Mouse (Mus musculus) intestine, embryonic 16.5 days (tissue): ENCODE measurements around the gene Gnao1. TPM values are rescaled to one million over a fixed set of nuclear protein-coding genes. Genes with fewer than 3 reads are reported as not detected.

Experiments used
- ATAC-seq: fragments of 200-750 bp; cut with Nextera tagmentation; 2 replicates; pipeline ENCODE4 v1.8.0; 2017; ENCODE audit warnings: moderate TSS enrichment, moderate library complexity
- H3K27ac ChIP-seq: fragments of 300-500 bp; sonication (generic); 2 replicates; pipeline ENCODE4 v1.5.1; 2014; ENCODE audit warnings: mild to moderate bottlenecking, low read length
- H3K27me3 ChIP-seq: fragments of 300-500 bp; sonication (generic); replicated peaks from 2 replicates; pipeline ENCODE4 v1.6.1; 2014; ENCODE audit warnings: low read length, control low read depth, mixed read lengths; ENCODE audit not compliant: control insufficient read depth, insufficient read depth
- H3K36me3 ChIP-seq: fragments of 300-500 bp; sonication (generic); 2 replicates; pipeline ENCODE4 v1.6.1; 2014; ENCODE audit warnings: low read length, control low read depth; ENCODE audit not compliant: control insufficient read depth, insufficient read depth
- H3K4me1 ChIP-seq: fragments of 300-500 bp; sonication (generic); 2 replicates; pipeline ENCODE4 v1.6.1; 2014; ENCODE audit warnings: low read length, control low read depth, mixed read lengths; ENCODE audit not compliant: control insufficient read depth, insufficient read depth
- H3K4me2 ChIP-seq: fragments of 300-500 bp; sonication (generic); 2 replicates; pipeline ENCODE4 v1.6.1; 2014; ENCODE audit warnings: low read depth, low read length, control low read depth
- H3K4me3 ChIP-seq: fragments of 300-500 bp; sonication (generic); 2 replicates; pipeline ENCODE4 v1.5.1; 2014; ENCODE audit warnings: mild to moderate bottlenecking, low read length
- H3K9ac ChIP-seq: fragments of 300-500 bp; sonication (generic); 2 replicates; pipeline ENCODE4 v1.6.1; 2014; ENCODE audit warnings: low read depth, low read length
- H3K9me3 ChIP-seq: fragments of 300-500 bp; sonication (generic); 2 replicates; pipeline ENCODE4 v1.6.1; 2016; ENCODE audit warnings: low read length, control low read depth; ENCODE audit not compliant: control insufficient read depth
- WGBS: fragments of 180-500 bp; shearing (Covaris S2); extraction: QIAGEN DNeasy Blood & Tissue Kit; methylation state at CpG from one replicate; pipeline ENCODE4 v1.1.7; 2014; 5-methylcytosine and 5-hydroxymethylcytosine counted together
- polyA plus RNA-seq: library from polyadenylated mRNA; unstranded; fragments of >200 nt; fragmentation: Nextera tagmentation; extraction: Ambion mirVana; gene quantifications from 2 replicates; pipeline ENCODE4 v1.2.1, GENCODE M21; 2015

The Gnao1 gene
- polyA plus RNA-seq, 1 experiment from 2014 or later, result 10.6 TPM

DNA sequence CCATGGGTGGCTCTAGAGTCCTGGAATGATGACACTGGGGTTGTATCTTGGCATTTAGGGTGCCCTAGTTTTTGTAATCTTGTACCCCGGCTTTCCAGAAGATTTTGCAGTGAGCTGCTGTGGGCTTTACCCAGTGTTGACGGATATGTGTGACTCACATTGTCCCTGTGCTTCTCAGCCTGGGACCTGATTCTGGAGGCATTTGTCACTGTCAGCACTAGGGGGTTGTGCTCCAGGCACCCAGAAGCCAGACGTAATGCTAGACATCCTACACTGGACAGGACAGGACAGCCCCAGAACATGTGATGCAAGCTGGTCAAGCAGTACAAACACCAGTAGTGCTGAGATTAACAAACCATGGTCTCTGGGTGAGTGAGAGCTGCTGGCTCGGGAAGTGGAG, 136.0 kb downstream of the Gnao1 start:
- Histone ChIP-seq H3K27me3 (no peaks in the 10 kb centered on the region), H3K4me1 (no peaks in the 10 kb centered on the region), H3K9ac (no peak overlapping the region), H3K4me3 (no peak overlapping the region), H3K36me3 (no peaks in the 10 kb centered on the region), H3K4me2 (no peak overlapping the region), H3K9me3 (no peaks in the 10 kb centered on the region), H3K27ac (no peak overlapping the region)
- no peak for ATAC-seq
- 82% methylated on average over 4 of the region's 4 CpGs for WGBS

DNA sequence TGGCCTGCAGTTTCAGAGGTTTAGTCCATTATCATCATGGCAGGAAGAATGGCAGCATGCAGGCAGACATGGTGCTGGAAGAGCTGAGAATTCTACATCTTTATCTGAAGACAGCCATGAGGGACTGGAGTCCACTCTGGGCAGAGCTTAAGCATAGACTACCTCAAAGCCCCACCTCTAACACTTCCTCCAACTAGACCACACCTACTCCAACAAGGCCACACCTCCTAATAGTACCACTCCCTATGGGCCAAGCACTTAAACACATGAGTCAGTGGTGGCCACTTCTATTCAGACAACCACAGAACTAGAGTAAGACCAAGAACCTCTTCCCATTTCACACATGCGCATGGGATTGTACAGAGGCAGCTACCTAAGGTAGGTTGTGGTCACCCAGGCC, 136.6 kb downstream of the Gnao1 start:
- no peak overlapping the region for H3K4me2 ChIP-seq
- peak; percentile 84 for ATAC-seq
- 91% methylated on average over 1 of the region's 1 CpGs for WGBS

DNA sequence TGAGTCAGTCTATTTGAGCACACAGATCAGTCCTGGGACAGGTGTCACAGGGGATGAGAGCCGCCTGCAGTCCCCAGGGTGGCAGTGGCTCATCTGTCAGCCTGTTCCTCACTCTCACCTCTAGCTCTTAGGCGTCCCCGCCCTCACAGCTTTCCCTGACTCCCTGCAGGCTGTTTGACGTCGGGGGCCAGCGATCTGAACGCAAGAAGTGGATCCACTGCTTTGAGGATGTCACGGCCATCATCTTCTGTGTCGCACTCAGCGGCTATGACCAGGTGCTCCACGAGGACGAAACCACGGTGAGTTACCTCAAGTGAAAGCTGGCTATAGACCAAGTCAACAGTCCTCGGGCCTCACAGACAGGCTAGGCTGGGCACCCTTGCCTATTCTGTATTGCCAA, 140.4 kb downstream of the Gnao1 start:
- no peaks in the 10 kb centered on the region for H3K36me3 ChIP-seq
- ATAC-seq, result no peak
- no peak overlapping the region for H3K4me2 ChIP-seq
- no peaks in the 10 kb centered on the region for H3K4me1 ChIP-seq
- WGBS, result 77% methylated on average over 14 of the region's 14 CpGs
- H3K27me3 ChIP-seq, result no peaks in the 10 kb centered on the region
- H3K27ac ChIP-seq, result no peak overlapping the region
- H3K4me3 ChIP-seq, result no peak overlapping the region
- no peak overlapping the region for H3K9ac ChIP-seq
- no peaks in the 10 kb centered on the region for H3K9me3 ChIP-seq

More for the DNA sequence above, 136.6 kb downstream of the Gnao1 start:
- no peaks in the 10 kb centered on the region for H3K9me3 ChIP-seq
- no peak overlapping the region for H3K27ac ChIP-seq
- H3K27me3 ChIP-seq, result no peaks in the 10 kb centered on the region
- H3K4me1 ChIP-seq, result no peaks in the 10 kb centered on the region
- no peak overlapping the region for H3K4me3 ChIP-seq
- H3K9ac ChIP-seq, result no peak overlapping the region
- H3K36me3 ChIP-seq, result no peaks in the 10 kb centered on the region

DNA sequence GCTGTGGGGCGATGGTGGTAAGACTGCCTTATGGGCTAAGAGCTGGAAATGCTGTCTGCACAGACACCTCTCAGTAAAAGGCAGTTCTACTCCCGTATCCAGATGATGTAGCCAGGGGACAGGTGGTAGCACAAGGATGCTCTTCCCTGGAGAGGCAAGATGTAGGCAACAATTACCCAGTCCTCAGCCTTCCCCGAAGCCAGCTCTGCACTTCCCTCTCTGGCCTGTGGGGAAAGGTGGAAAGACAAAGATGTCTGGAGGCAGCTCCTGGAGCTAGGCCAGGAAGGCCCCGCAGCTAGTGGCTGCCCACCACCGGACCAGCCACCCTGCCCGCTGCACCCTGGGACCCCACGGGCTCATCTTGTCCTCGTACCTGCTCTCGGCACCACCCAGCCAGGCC, 142.7 kb downstream of the Gnao1 start:
- no peaks in the 10 kb centered on the region for H3K9me3 ChIP-seq
- no peaks in the 10 kb centered on the region for H3K27me3 ChIP-seq
- H3K4me3 ChIP-seq, result no peak overlapping the region
- H3K4me2 ChIP-seq, result no peak overlapping the region
- H3K27ac ChIP-seq, result no peak overlapping the region
- H3K36me3 ChIP-seq, result 0 out of 2 replicates have a peak, but pooled peaks cover 3% of the 10 kb centered on the region
- whole genome bisulfite sequencing, result 84% methylated on average over 9 of the region's 9 CpGs
- H3K4me1 ChIP-seq, result no peaks in the 10 kb centered on the region
- no peak overlapping the region for H3K9ac ChIP-seq
- ATAC-seq, result no peak

DNA sequence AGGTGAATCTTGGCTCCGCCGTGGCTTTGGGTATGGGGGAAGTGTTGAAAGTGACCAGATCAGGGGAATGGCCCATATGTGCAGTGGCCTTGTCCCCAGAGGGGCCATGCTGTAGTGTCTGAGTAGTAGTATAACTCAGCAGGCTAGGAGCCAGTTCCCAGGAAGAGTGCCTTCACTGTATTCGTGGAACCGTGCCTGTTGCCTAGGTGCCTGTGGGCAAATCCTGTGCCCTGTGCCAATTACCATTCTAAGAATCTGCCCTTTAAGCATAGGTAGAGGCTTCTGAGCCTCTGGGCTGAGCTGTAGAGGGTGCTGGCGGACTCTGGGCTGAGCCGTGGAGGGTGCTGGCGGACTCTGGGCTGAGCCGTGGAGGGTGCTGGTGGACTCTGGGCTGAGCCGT, 148.6 kb downstream of the Gnao1 start:
- no peaks in the 10 kb centered on the region for H3K27me3 ChIP-seq
- no peak overlapping the region for H3K9ac ChIP-seq
- WGBS, result 86% methylated on average over 9 of the region's 9 CpGs
- no peaks in the 10 kb centered on the region for H3K9me3 ChIP-seq
- no peak overlapping the region for H3K4me3 ChIP-seq
- no peak for ATAC-seq
- H3K4me1 ChIP-seq, result no peaks in the 10 kb centered on the region
- H3K27ac ChIP-seq, result no peak overlapping the region
- H3K36me3 ChIP-seq, result 0 out of 2 replicates have a peak, but pooled peaks cover 3% of the 10 kb centered on the region
- H3K4me2 ChIP-seq, result no peak overlapping the region

DNA sequence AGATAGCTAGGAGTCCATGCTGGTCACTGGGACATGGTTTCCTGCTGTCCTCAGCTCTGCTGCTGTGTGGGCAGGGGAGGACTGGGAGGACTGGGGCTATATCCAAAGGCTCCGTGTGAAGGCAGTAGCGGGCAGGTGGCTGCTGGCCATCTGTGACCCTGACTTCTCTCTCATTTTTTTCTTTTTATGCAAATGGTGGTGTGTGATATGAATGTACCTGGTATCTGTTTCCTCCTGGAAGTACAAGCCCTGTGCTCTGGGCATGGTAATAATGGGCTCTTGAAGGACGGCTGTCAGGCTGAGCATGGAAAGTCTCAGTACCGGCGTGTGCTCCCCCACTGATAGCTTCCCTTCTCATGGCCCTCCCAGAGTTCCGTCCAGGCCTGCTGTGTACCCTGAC, 151.1 kb downstream of the Gnao1 start:
- Histone ChIP-seq H3K4me2 (no peak overlapping the region), H3K4me1 (no peaks in the 10 kb centered on the region), H3K27ac (no peak overlapping the region), H3K4me3 (no peak overlapping the region), H3K9me3 (no peaks in the 10 kb centered on the region), H3K36me3 (0 out of 2 replicates have a peak, but pooled peaks cover 3% of the 10 kb centered on the region), H3K27me3 (no peaks in the 10 kb centered on the region), H3K9ac (no peak overlapping the region)
- WGBS, result 84% methylated on average over 6 of the region's 6 CpGs
- no peak for ATAC-seq

DNA sequence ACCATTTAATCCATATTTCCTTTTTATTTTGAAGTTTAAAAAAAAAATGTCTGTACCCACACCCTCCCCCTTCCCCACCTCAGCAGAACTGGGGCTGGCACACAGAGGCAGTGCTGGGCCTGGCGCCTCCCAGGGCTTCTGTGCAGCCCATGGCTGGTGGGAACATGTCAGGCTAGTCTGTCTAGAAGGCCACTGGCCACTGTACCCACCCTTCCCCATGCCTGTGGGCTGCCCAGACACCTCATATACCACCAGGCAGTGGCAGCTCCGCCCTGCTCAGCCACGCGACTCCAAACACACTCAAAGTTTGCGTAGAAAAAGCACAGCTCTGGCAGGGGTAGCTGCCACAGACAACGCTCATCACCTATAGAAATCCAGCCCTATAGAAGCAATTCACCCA, 158.5 kb downstream of the Gnao1 start:
- 65% methylated on average over 6 of the region's 6 CpGs for WGBS
- Histone ChIP-seq H3K36me3 (peaks cover 15% of the 10 kb centered on the region), H3K4me1 (no peaks in the 10 kb centered on the region), H3K4me3 (no peak overlapping the region), H3K27me3 (no peaks in the 10 kb centered on the region), H3K9me3 (no peaks in the 10 kb centered on the region), H3K4me2 (no peak overlapping the region), H3K27ac (no peak overlapping the region), H3K9ac (no peak overlapping the region)
- 0 out of 2 replicates have a peak, but pooled peaks have one; percentile 28 for ATAC-seq

DNA sequence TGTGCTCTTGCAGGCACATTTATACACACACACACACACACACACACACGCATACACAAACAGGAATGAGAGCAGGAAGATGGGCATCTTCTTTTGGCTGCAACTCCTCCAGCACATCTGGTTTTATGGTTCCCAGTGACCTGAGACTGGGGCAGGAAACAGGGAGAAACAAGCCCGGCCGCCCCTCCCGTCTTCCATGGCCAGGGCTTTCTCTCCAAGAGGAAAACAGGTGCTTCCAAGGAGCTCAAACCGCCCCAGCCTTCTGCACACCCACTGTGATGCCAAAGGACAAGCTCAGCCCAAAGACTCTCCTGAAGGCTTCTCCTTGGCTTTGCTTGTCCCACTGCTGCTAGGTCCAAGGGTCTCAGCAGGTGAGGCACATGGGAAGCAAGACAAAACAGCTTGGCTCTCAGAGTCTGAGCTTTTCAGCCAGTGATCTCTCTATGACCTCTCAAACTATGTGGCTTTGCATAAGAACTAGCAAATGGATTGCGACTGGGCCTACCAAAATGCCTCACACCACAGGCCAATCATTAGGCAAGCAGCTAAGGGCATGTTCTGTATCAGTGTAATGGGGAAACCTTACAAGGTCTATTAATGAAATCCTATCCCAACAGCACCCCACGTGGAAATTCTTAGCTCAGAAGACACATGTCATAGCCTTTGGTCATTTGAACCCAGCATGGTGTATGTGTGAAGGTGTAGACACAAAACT, 160.0 kb downstream of the Gnao1 start:
- Histone ChIP-seq H3K4me3 (no peak overlapping the region), H3K9me3 (no peaks in the 10 kb centered on the region), H3K27me3 (no peaks in the 10 kb centered on the region), H3K4me1 (0 out of 2 replicates have a peak, but pooled peaks cover 3% of the 10 kb centered on the region), H3K9ac (no peak overlapping the region), H3K36me3 (peaks cover 22% of the 10 kb centered on the region), H3K4me2 (no peak overlapping the region), H3K27ac (no peak overlapping the region)
- WGBS, result 67% methylated on average over 7 of the region's 7 CpGs
- ATAC-seq, result no peak

DNA sequence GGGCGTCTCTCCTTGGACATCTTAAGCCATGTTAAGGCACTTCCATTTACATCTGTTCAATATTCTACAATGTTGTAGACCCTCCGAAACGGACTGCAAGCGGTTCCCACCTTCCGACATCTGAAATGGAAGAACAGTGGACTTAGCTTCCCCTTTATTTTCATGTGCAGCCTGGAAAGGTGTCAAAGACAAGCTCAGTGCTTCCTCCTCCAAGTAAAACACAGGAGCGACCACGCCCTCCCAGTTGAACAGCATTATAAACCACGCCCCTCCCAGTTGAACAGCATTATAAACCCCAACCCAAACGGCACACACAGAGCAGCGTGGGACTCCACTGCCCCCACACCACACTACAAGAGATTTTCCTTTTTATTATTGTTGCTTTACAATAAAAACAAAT, 161.7 kb downstream of the Gnao1 start:
- Histone ChIP-seq H3K27ac (no peak overlapping the region), H3K9ac (no peak overlapping the region), H3K9me3 (no peaks in the 10 kb centered on the region), H3K27me3 (no peaks in the 10 kb centered on the region), H3K4me3 (no peak overlapping the region), H3K4me1 (peaks cover 10% of the 10 kb centered on the region; the same call in 1 of the 2 replicates), H3K4me2 (no peak overlapping the region), H3K36me3 (peaks cover 28% of the 10 kb centered on the region)
- ATAC-seq, result no peak
- 77% methylated on average over 10 of the region's 10 CpGs for WGBS

DNA sequence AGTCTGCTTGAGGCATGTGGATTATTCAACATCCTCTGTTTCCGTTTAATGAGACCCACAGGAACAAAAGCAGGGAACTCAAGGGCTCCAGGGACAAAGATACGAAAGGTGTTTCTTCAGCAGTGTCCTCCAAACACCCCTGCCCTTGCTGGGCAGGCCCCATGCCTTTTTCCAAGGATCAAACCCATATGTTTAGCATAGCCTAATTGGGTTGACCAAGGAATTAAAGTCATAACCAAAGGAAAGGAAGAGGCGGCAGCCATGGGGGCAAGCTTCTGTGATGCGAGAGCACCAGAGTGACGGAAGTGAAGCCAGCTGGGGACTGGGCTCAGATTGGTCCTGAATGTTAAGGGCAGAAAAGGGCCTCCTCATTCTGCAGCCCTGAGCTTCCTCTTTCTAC, 162.4 kb downstream of the Gnao1 start:
- H3K9ac ChIP-seq, result no peak overlapping the region
- no peaks in the 10 kb centered on the region for H3K9me3 ChIP-seq
- no peak overlapping the region for H3K4me2 ChIP-seq
- H3K36me3 ChIP-seq, result peaks cover 28% of the 10 kb centered on the region
- 90% methylated on average over 5 of the region's 5 CpGs for WGBS
- no peak overlapping the region for H3K27ac ChIP-seq
- no peaks in the 10 kb centered on the region for H3K27me3 ChIP-seq
- no peak for ATAC-seq
- H3K4me3 ChIP-seq, result no peak overlapping the region
- peaks cover 10% of the 10 kb centered on the region; the same call in 1 of the 2 replicates for H3K4me1 ChIP-seq
